Mouse (Mus musculus): Measurements from ENCODE around the gene Coq10b. TPM values are rescaled to one million over a fixed set of nuclear protein-coding genes. Genes with fewer than 3 reads are reported as not detected.
"Not testable (repeated sequence)": the region's sequence is repeated elsewhere in the genome, so short reads cannot be mapped to it uniquely, and the experiment has no call there.

Gene Coq10b
- polyA plus RNA-seq (2012; rRNA removed) = 5.5 and 6.6 TPM in 2 replicates

- peak; percentile 98 for DNase-seq
- Histone ChIP-seq H3K36me3 (ENCODE audit: control insufficient read depth, insufficient read depth, low read length) (no peaks in the 10 kb centered on the region), H3K27ac (ENCODE audit: control insufficient read depth, insufficient read depth, low read length) (no peak within 1 kb of the TSS), H3K27me3 (ENCODE audit: control insufficient read depth, insufficient read depth, low read length) (no peaks in the 10 kb centered on the region), H3K4me1 (replicated peaks; ENCODE audit: control insufficient read depth, insufficient read depth, low read length) (no peaks in the 10 kb centered on the region), H3K4me3 (ENCODE audit: control insufficient read depth, insufficient read depth, low read length) (peak within 1 kb of the TSS; percentile 59)
- WGBS = under 1% methylated on average over 46 of the region's 46 CpGs
- TF ChIP-seq POLR2A (IDR thresholded peaks at IDR 0.05; ENCODE audit: control insufficient read depth, extremely low read depth, insufficient read depth, low read length, poor library complexity) (no peak; the same call in 1 of the 2 replicates), CTCF (IDR thresholded peaks at IDR 0.05; ENCODE audit: borderline replicate concordance, control insufficient read depth, extremely low read depth, insufficient read depth, low read length, poor library complexity) (peak; percentile 33; the same call in 1 of the 2 replicates)
These were observed at the start of gene Coq10b for GRCm38 (mm10) chr1:55052355-55052953. Gene Coq10b, plus strand, starts transcription at chr1:55052770.

DNA sequence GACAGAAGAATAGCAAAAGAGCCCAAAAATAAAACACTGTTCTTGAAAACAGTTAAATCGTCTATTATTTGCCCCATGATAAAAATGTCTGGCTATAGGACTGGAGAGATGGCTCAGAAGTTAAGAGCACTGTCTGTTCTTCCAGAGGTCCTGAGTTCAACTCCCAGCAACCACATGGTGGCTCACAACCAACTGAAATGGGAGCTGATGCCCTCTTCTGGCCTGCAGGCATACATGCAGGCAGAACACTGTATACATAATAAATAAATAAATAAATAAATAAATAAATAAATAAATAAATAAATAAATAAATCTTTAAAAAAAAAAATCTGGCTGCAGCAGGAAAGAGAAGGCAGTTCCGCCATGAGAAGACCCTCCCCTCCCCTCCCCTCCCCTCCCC, 44.3 kb upstream of the Coq10b start:
- peaks cover 91% of the 10 kb centered on the region for H3K36me3 ChIP-seq (ENCODE audit: control insufficient read depth, insufficient read depth, low read length)
- 95% methylated on average over 2 of the region's 2 CpGs for WGBS
- peak; percentile 21 for DNase-seq

DNA sequence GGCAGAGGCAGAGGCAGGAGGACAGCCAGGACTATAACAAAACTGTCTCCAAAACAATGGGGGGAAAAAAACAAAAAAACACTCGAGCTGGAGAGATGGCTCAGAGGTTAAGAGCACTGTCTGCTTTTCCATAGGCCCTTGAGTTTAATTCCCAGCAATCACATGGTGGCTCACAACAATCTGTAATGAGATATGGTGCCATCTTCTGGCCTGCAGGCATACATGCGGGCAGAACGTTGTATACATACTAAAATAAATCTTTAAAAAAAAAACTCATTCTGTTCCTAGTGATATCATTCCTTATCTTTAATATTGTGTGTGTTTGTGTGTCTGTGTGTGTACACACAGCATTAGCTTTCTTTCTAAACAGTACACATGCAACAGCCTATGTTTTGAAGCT, 40.1 kb upstream of the Coq10b start:
- WGBS = 43% methylated on average over 3 of the region's 3 CpGs
- TF ChIP-seq POLR2A (IDR thresholded peaks at IDR 0.05; ENCODE audit: control insufficient read depth, extremely low read depth, insufficient read depth, low read length, poor library complexity) = no peak
- TF ChIP-seq CTCF (IDR thresholded peaks at IDR 0.05; ENCODE audit: borderline replicate concordance, control insufficient read depth, extremely low read depth, insufficient read depth, low read length, poor library complexity) = no peak
- H3K27ac ChIP-seq (ENCODE audit: control insufficient read depth, insufficient read depth, low read length) = no peak overlapping the region
- no peaks in the 10 kb centered on the region for H3K4me1 ChIP-seq (replicated peaks; ENCODE audit: control insufficient read depth, insufficient read depth, low read length)
- no peak overlapping the region for H3K4me3 ChIP-seq (ENCODE audit: control insufficient read depth, insufficient read depth, low read length)
- H3K36me3 ChIP-seq (ENCODE audit: control insufficient read depth, insufficient read depth, low read length) = peaks cover 93% of the 10 kb centered on the region
- H3K27me3 ChIP-seq (ENCODE audit: control insufficient read depth, insufficient read depth, low read length) = no peaks in the 10 kb centered on the region
- DNase-seq = no peak

More for the DNA sequence above, 44.3 kb upstream of the Coq10b start:
- H3K27me3 ChIP-seq (ENCODE audit: control insufficient read depth, insufficient read depth, low read length); H3K27ac ChIP-seq (ENCODE audit: control insufficient read depth, insufficient read depth, low read length); H3K4me1 ChIP-seq (replicated peaks; ENCODE audit: control insufficient read depth, insufficient read depth, low read length); H3K4me3 ChIP-seq (ENCODE audit: control insufficient read depth, insufficient read depth, low read length): not testable (repeated sequence)

- no peak overlapping the region for H3K27ac ChIP-seq (ENCODE audit: control insufficient read depth, insufficient read depth, low read length)
- peaks cover 29% of the 10 kb centered on the region for H3K36me3 ChIP-seq (ENCODE audit: control insufficient read depth, insufficient read depth, low read length)
- DNase-seq = no peak
- H3K4me3 ChIP-seq (ENCODE audit: control insufficient read depth, insufficient read depth, low read length) = no peak overlapping the region
- H3K4me1 ChIP-seq (replicated peaks; ENCODE audit: control insufficient read depth, insufficient read depth, low read length) = peaks cover 4% of the 10 kb centered on the region
- TF ChIP-seq CTCF (IDR thresholded peaks at IDR 0.05; ENCODE audit: borderline replicate concordance, control insufficient read depth, extremely low read depth, insufficient read depth, low read length, poor library complexity) = no peak
- no peak for TF ChIP-seq POLR2A (IDR thresholded peaks at IDR 0.05; ENCODE audit: control insufficient read depth, extremely low read depth, insufficient read depth, low read length, poor library complexity)
- H3K27me3 ChIP-seq (ENCODE audit: control insufficient read depth, insufficient read depth, low read length) = no peaks in the 10 kb centered on the region
These were observed 30.7 kb upstream of the Coq10b start for GRCm38 (mm10) chr1:55021907-55022306.

- peaks cover 9% of the 10 kb centered on the region for H3K4me1 ChIP-seq (replicated peaks; ENCODE audit: control insufficient read depth, insufficient read depth, low read length)
- H3K27me3 ChIP-seq (ENCODE audit: control insufficient read depth, insufficient read depth, low read length) = no peaks in the 10 kb centered on the region
- peak; percentile 17 for DNase-seq
- H3K4me3 ChIP-seq (ENCODE audit: control insufficient read depth, insufficient read depth, low read length) = no peak overlapping the region; the same call in 1 of the 2 replicates
- no peaks in the 10 kb centered on the region for H3K36me3 ChIP-seq (ENCODE audit: control insufficient read depth, insufficient read depth, low read length)
- no peak for TF ChIP-seq CTCF (IDR thresholded peaks at IDR 0.05; ENCODE audit: borderline replicate concordance, control insufficient read depth, extremely low read depth, insufficient read depth, low read length, poor library complexity)
- TF ChIP-seq POLR2A (IDR thresholded peaks at IDR 0.05; ENCODE audit: control insufficient read depth, extremely low read depth, insufficient read depth, low read length, poor library complexity) = no peak
- no peak overlapping the region for H3K27ac ChIP-seq (ENCODE audit: control insufficient read depth, insufficient read depth, low read length)
- 3% methylated on average over 10 of the region's 10 CpGs for WGBS
These were observed 26.7 kb upstream of the Coq10b start for GRCm38 (mm10) chr1:55025656-55026430.

DNA sequence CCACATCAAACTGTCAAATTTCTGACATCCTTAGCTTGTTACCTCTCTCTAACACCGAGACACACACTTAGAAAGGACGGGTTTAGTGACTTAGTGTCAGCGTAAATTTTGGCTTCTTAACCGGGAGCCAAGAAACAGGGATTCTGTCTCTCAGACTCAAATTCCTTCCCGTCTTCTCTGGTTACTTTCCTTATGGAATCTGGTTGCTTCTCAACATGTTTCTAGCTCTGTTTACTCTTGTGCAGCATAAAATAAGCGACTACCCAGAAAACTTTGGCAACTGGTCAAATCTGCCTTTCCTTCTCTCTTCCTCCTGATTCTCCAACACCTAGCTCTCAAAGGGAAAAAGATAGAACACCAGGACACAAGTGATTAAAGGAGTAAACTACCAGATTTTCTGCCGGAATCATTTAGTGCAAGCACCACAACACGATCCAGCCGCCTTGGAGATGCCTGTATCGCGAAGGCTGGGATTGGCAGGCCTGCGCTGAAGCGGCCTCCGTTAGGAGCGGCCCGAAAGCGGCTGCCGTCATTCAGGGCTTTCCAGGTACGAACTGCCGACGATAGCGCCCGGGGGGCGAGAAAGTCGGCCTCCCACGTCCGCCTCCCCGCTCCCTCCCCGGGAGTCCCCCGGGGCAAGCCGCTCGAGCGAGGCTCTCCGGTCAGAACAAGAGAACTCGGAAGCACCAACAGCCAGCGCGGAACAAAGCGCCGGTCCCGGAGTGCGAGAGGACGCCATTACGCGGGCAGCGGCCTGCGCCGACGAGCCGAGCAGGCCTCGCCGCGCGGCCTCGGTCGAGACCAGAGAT, 25.9 kb upstream of the Coq10b start:
- Histone ChIP-seq H3K36me3 (ENCODE audit: control insufficient read depth, insufficient read depth, low read length) (no peaks in the 10 kb centered on the region), H3K4me3 (ENCODE audit: control insufficient read depth, insufficient read depth, low read length) (peak overlapping the region; percentile 68), H3K4me1 (replicated peaks; ENCODE audit: control insufficient read depth, insufficient read depth, low read length) (peaks cover 9% of the 10 kb centered on the region), H3K27me3 (ENCODE audit: control insufficient read depth, insufficient read depth, low read length) (no peaks in the 10 kb centered on the region), H3K27ac (ENCODE audit: control insufficient read depth, insufficient read depth, low read length) (peak overlapping the region; percentile 68)
- TF ChIP-seq POLR2A (IDR thresholded peaks at IDR 0.05; ENCODE audit: control insufficient read depth, extremely low read depth, insufficient read depth, low read length, poor library complexity) = no peak
- no peak for TF ChIP-seq CTCF (IDR thresholded peaks at IDR 0.05; ENCODE audit: borderline replicate concordance, control insufficient read depth, extremely low read depth, insufficient read depth, low read length, poor library complexity)
- WGBS = under 1% methylated on average over 55 of the region's 55 CpGs
- no peak for DNase-seq

All from thymus, adult 2 months (tissue).